Mouse (Mus musculus): ENCODE measurements around the gene Serpinb1b. TPM values are rescaled to one million over a fixed set of nuclear protein-coding genes. Genes with fewer than 3 reads are reported as not detected.

Gene Serpinb1b
- polyA plus RNA-seq, 1 experiment from 2014 or later = not detected

GRCm38 (mm10) chr13:33067387-33067977 is 10.9 kb upstream of the Serpinb1b start:
- Histone ChIP-seq H3K9me3 (ENCODE audit: control insufficient read depth, low read length) (no peaks in the 10 kb centered on the region), H3K4me2 (replicated peaks; ENCODE audit: low read depth, low read length) (no peak overlapping the region), H3K4me3 (ENCODE audit: low read length) (no peak overlapping the region), H3K4me1 (ENCODE audit: control insufficient read depth, insufficient read depth, low read length) (no peaks in the 10 kb centered on the region), H3K27me3 (ENCODE audit: control insufficient read depth, insufficient read depth, low read length) (no peaks in the 10 kb centered on the region), H3K9ac (ENCODE audit: low read depth, low read length) (no peak overlapping the region), H3K36me3 (ENCODE audit: control insufficient read depth, insufficient read depth, low read length) (no peaks in the 10 kb centered on the region), H3K27ac (ENCODE audit: low read depth, low read length) (no peak overlapping the region)
- no peak for ATAC-seq (ENCODE audit: low FRiP score, low TSS enrichment)
- WGBS = 76% methylated on average over 1 of the region's 1 CpGs

GRCm38 (mm10) chr13:33068164-33068563 is 10.2 kb upstream of the Serpinb1b start:
- Histone ChIP-seq H3K4me1 (ENCODE audit: control insufficient read depth, insufficient read depth, low read length) (no peaks in the 10 kb centered on the region), H3K27ac (ENCODE audit: low read depth, low read length) (no peak overlapping the region), H3K9ac (ENCODE audit: low read depth, low read length) (no peak overlapping the region), H3K4me3 (ENCODE audit: low read length) (no peak overlapping the region), H3K9me3 (ENCODE audit: control insufficient read depth, low read length) (no peaks in the 10 kb centered on the region), H3K27me3 (ENCODE audit: control insufficient read depth, insufficient read depth, low read length) (no peaks in the 10 kb centered on the region), H3K4me2 (replicated peaks; ENCODE audit: low read depth, low read length) (no peak overlapping the region), H3K36me3 (ENCODE audit: control insufficient read depth, insufficient read depth, low read length) (no peaks in the 10 kb centered on the region)
- ATAC-seq (ENCODE audit: low FRiP score, low TSS enrichment) = no peak
- WGBS = 85% methylated on average over 3 of the region's 3 CpGs

DNA sequence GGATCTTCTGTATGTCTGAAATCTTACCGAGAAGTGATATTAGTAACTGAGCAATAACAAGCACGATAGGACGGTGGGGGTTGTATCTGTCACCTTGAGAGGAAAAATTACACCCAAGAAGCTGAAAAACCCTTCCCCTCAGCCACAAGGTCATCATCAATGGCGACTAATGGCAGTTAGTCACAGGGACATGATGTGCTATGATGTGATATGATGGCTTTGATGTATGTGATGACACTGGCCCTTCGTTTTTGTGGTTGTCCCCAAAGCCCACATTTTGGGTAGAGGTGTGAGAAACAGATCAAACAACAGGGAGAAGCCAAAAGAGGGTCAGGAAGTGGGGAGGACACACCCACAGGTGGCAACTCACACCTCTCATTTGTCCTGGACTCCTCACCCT is 6.6 kb upstream of the Serpinb1b start:
- no peak for ATAC-seq (ENCODE audit: low FRiP score, low TSS enrichment)
- H3K9ac ChIP-seq (ENCODE audit: low read depth, low read length) = no peak overlapping the region
- no peak overlapping the region for H3K27ac ChIP-seq (ENCODE audit: low read depth, low read length)
- H3K4me1 ChIP-seq (ENCODE audit: control insufficient read depth, insufficient read depth, low read length) = no peaks in the 10 kb centered on the region
- H3K4me2 ChIP-seq (replicated peaks; ENCODE audit: low read depth, low read length) = no peak overlapping the region
- no peaks in the 10 kb centered on the region for H3K27me3 ChIP-seq (ENCODE audit: control insufficient read depth, insufficient read depth, low read length)
- no peaks in the 10 kb centered on the region for H3K9me3 ChIP-seq (ENCODE audit: control insufficient read depth, low read length)
- no peaks in the 10 kb centered on the region for H3K36me3 ChIP-seq (ENCODE audit: control insufficient read depth, insufficient read depth, low read length)
- 72% methylated on average over 5 of the region's 5 CpGs for WGBS
- H3K4me3 ChIP-seq (ENCODE audit: low read length) = no peak overlapping the region

- ATAC-seq (ENCODE audit: low FRiP score, low TSS enrichment) = peak; percentile 78; the same call in 1 of the 2 replicates
- Histone ChIP-seq H3K4me2 (replicated peaks; ENCODE audit: low read depth, low read length) (no peak overlapping the region), H3K4me1 (ENCODE audit: control insufficient read depth, insufficient read depth, low read length) (no peaks in the 10 kb centered on the region), H3K36me3 (ENCODE audit: control insufficient read depth, insufficient read depth, low read length) (no peaks in the 10 kb centered on the region), H3K9ac (ENCODE audit: low read depth, low read length) (no peak overlapping the region), H3K4me3 (ENCODE audit: low read length) (no peak overlapping the region), H3K27ac (ENCODE audit: low read depth, low read length) (no peak overlapping the region), H3K9me3 (ENCODE audit: control insufficient read depth, low read length) (no peaks in the 10 kb centered on the region), H3K27me3 (ENCODE audit: control insufficient read depth, insufficient read depth, low read length) (no peaks in the 10 kb centered on the region)
These were observed 4.3 kb upstream of the Serpinb1b start for GRCm38 (mm10) chr13:33074029-33074428.

- H3K4me3 ChIP-seq (ENCODE audit: low read length) = no peak overlapping the region
- H3K4me1 ChIP-seq (ENCODE audit: control insufficient read depth, insufficient read depth, low read length) = no peaks in the 10 kb centered on the region
- no peak overlapping the region for H3K9ac ChIP-seq (ENCODE audit: low read depth, low read length)
- no peak overlapping the region for H3K4me2 ChIP-seq (replicated peaks; ENCODE audit: low read depth, low read length)
- H3K27me3 ChIP-seq (ENCODE audit: control insufficient read depth, insufficient read depth, low read length) = no peaks in the 10 kb centered on the region
- H3K27ac ChIP-seq (ENCODE audit: low read depth, low read length) = no peak overlapping the region
- WGBS = 63% methylated on average over 3 of the region's 3 CpGs
- H3K9me3 ChIP-seq (ENCODE audit: control insufficient read depth, low read length) = no peaks in the 10 kb centered on the region
- ATAC-seq (ENCODE audit: low FRiP score, low TSS enrichment) = no peak
- no peaks in the 10 kb centered on the region for H3K36me3 ChIP-seq (ENCODE audit: control insufficient read depth, insufficient read depth, low read length)
These were observed 2.1 kb upstream of the Serpinb1b start for GRCm38 (mm10) chr13:33076247-33076646.

- Histone ChIP-seq H3K4me3 (ENCODE audit: low read length) (no peak overlapping the region), H3K9ac (ENCODE audit: low read depth, low read length) (no peak overlapping the region), H3K27me3 (ENCODE audit: control insufficient read depth, insufficient read depth, low read length) (no peaks in the 10 kb centered on the region), H3K36me3 (ENCODE audit: control insufficient read depth, insufficient read depth, low read length) (no peaks in the 10 kb centered on the region), H3K4me1 (ENCODE audit: control insufficient read depth, insufficient read depth, low read length) (no peaks in the 10 kb centered on the region), H3K9me3 (ENCODE audit: control insufficient read depth, low read length) (no peaks in the 10 kb centered on the region), H3K27ac (ENCODE audit: low read depth, low read length) (no peak overlapping the region), H3K4me2 (replicated peaks; ENCODE audit: low read depth, low read length) (no peak overlapping the region)
- ATAC-seq (ENCODE audit: low FRiP score, low TSS enrichment) = no peak
- 90% methylated on average over 10 of the region's 10 CpGs for WGBS
These were observed 1.2 kb upstream of the Serpinb1b start for GRCm38 (mm10) chr13:33077026-33077685.

DNA sequence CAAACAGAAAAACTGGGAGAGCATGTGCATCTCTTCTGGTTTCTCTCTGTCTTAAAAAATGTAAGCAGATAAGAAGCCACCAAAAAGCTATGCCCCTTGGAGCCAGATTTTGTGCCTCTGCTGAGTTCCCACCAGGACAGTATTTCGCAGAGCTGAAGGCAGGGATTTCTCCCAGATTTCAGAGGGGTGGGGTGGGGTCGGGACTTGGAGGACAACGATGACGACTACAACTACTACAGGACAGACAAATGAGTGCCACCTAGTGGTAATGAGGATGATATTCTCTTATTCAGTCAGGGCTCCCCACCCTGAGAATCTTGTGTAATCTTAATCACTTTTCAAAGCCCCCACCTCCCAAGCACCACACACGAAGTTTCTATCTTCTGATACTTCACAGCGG is 1.0 kb downstream of the Serpinb1b start:
- Histone ChIP-seq H3K9ac (ENCODE audit: low read depth, low read length) (no peak overlapping the region), H3K9me3 (ENCODE audit: control insufficient read depth, low read length) (no peaks in the 10 kb centered on the region), H3K4me2 (replicated peaks; ENCODE audit: low read depth, low read length) (no peak overlapping the region), H3K36me3 (ENCODE audit: control insufficient read depth, insufficient read depth, low read length) (no peaks in the 10 kb centered on the region), H3K4me3 (ENCODE audit: low read length) (no peak overlapping the region), H3K27ac (ENCODE audit: low read depth, low read length) (no peak overlapping the region), H3K4me1 (ENCODE audit: control insufficient read depth, insufficient read depth, low read length) (no peaks in the 10 kb centered on the region), H3K27me3 (ENCODE audit: control insufficient read depth, insufficient read depth, low read length) (no peaks in the 10 kb centered on the region)
- 17% methylated on average over 6 of the region's 6 CpGs for WGBS
- peak; percentile 62; the same call in 1 of the 2 replicates for ATAC-seq (ENCODE audit: low FRiP score, low TSS enrichment)

DNA sequence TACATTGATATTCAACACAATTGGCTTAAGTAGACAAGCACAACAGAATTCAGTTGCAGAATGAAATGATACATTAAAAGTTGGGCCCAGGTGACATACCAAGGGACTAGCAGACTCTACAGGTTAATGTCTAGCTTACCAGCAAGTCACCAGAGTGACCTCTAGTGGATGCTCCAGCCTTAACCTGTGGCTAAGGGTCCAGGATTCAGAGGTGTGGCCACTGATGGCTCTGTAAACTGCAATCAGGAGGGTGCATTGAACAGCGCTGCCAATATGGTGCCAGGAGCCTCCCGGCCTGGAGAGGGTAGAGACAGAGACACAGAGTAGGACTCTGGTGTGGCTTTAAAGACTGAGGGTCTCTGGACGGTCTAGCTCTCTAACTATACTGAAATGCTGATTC is 2.0 kb downstream of the Serpinb1b start:
- H3K27ac ChIP-seq (ENCODE audit: low read depth, low read length) = no peak overlapping the region
- 24% methylated on average over 3 of the region's 3 CpGs for WGBS
- no peak for ATAC-seq (ENCODE audit: low FRiP score, low TSS enrichment)

DNA sequence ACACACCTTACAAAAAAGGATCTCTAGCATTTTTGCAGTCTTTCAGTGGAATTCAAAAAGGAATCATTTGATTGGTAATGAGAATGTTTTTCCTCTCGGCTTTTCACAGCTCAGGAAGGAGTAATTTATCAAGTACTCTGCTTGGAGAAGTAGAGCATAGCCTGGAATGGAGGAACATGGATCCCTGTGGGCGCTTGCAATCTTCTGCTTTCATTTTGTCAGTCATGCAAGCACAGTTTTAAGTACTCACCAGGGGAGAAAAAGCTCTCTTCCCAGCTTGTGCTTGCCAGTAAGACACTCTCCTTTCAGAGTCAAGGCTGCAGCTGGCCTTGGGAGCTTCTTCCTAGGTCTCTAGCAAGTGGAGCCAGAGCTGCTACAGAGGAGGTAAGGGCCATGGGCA is 5.5 kb downstream of the Serpinb1b start:
- 60% methylated on average over 2 of the region's 2 CpGs for WGBS
- Histone ChIP-seq H3K4me2 (replicated peaks; ENCODE audit: low read depth, low read length) (no peak overlapping the region), H3K9ac (ENCODE audit: low read depth, low read length) (no peak overlapping the region), H3K36me3 (ENCODE audit: control insufficient read depth, insufficient read depth, low read length) (no peaks in the 10 kb centered on the region), H3K27ac (ENCODE audit: low read depth, low read length) (no peak overlapping the region), H3K9me3 (ENCODE audit: control insufficient read depth, low read length) (no peaks in the 10 kb centered on the region), H3K4me3 (ENCODE audit: low read length) (no peak overlapping the region), H3K27me3 (ENCODE audit: control insufficient read depth, insufficient read depth, low read length) (no peaks in the 10 kb centered on the region), H3K4me1 (ENCODE audit: control insufficient read depth, insufficient read depth, low read length) (no peaks in the 10 kb centered on the region; the same call in 1 of the 2 replicates)
- ATAC-seq (ENCODE audit: low FRiP score, low TSS enrichment) = no peak

More for the DNA sequence above, 2.0 kb downstream of the Serpinb1b start:
- no peak overlapping the region for H3K9ac ChIP-seq (ENCODE audit: low read depth, low read length)
- H3K36me3 ChIP-seq (ENCODE audit: control insufficient read depth, insufficient read depth, low read length) = no peaks in the 10 kb centered on the region
- no peak overlapping the region for H3K4me3 ChIP-seq (ENCODE audit: low read length)
- no peaks in the 10 kb centered on the region for H3K9me3 ChIP-seq (ENCODE audit: control insufficient read depth, low read length)
- no peaks in the 10 kb centered on the region for H3K27me3 ChIP-seq (ENCODE audit: control insufficient read depth, insufficient read depth, low read length)
- no peak overlapping the region for H3K4me2 ChIP-seq (replicated peaks; ENCODE audit: low read depth, low read length)
- no peaks in the 10 kb centered on the region; the same call in 1 of the 2 replicates for H3K4me1 ChIP-seq (ENCODE audit: control insufficient read depth, insufficient read depth, low read length)
